Mouse (Mus musculus) neutrophil, adult 83 days (primary cell): Measurements from ENCODE around the gene Rragd. TPM values are rescaled to one million over a fixed set of nuclear protein-coding genes. Genes with fewer than 3 reads are reported as not detected.

Experiments used
- total RNA-seq, 2 experiments: library from RNA; stranded (reverse); gene quantifications; one replicate each; pipeline ENCODE4 v1.2.4; 2023

The Rragd gene
- total RNA-seq, result under 1 TPM; 0.75 to 0.88 TPM

DNA sequence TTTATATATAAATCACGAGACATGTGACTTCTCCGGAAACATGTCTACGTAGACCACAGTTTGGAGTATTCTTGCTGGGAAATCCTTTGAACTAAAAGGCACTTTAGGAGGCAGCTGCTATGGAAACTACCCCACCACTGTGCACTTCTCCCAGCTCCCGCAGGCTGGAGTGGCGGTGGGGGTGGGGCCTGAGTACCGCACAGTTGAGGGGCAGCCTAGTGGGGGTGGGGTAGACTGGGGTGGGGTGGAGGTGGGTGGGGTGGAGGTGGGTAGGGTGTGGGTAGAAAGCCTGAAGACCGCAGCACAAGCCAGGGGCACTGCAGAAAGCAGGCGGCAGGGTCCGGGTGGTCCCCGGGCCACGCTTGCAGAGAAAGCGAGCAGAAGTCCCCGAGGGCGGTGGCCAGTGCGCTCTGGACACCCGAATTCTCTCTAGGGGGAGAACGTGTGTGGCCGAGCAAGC is at the start of gene Rragd:
Gene Rragd, plus strand, starts transcription at position 322 of the 460 bp plus-strand sequence.

GRCm38 (mm10) chr4:32950356-32951034 is 32.3 kb upstream of the Rragd start, which contains the start of gene Ankrd6:
Gene Ankrd6 (minus strand): TSS chr4:32950841.

GRCm38 (mm10) chr4:33031195-33031960 is 48.5 kb downstream of the Rragd start, which contains the start of gene Ube2j1:
Gene Ube2j1 (plus strand): TSS chr4:33031416.

GRCm38 (mm10) chr4:33062981-33063380 is 80.1 kb downstream of the Rragd start, which contains the start of gene Gabrr2:
Gene Gabrr2 (plus strand): TSS chr4:33062999.

Other genes starting within 250 kb of the Rragd start
- 10 to 100 TPM; 23.9 to 34.6 TPM for gene Lyrm2, start 182.8 kb upstream of the Rragd start, total RNA-seq
- gene Ankrd6, start 32.2 kb upstream of the Rragd start, total RNA-seq, result under 1 TPM; 0.28 to 0.79 TPM
- 10 to 100 TPM; 52.0 to 58.1 TPM for gene Ube2j1, start 48.4 kb downstream of the Rragd start, total RNA-seq
- gene Gabrr2, start 80.0 kb downstream of the Rragd start, total RNA-seq, result under 1 TPM in 1 of 2 experiments, not detected in 1; 0.40 TPM
- gene Gabrr1, start 149.5 kb downstream of the Rragd start, total RNA-seq, result not detected
- not detected for gene Pm20d2, start 206.7 kb downstream of the Rragd start, total RNA-seq
- gene Srsf12, start 226.0 kb downstream of the Rragd start, total RNA-seq, result not detected